Mouse (Mus musculus) stomach, postnatal 0 days (tissue): ENCODE data around the gene Snip1.

ENCODE experiments used
- CTCF ChIP-seq: IDR thresholded peaks from 2 replicates; pipeline ENCODE4 v1.5.1; 2016; ENCODE audit warnings: antibody characterized with exemption, low read depth, mild to moderate bottlenecking, moderate library complexity
- EP300 ChIP-seq: optimal IDR thresholded peaks from 2 replicates; pipeline ENCODE3; 2016; ENCODE audit warnings: antibody characterized with exemption

DNA sequence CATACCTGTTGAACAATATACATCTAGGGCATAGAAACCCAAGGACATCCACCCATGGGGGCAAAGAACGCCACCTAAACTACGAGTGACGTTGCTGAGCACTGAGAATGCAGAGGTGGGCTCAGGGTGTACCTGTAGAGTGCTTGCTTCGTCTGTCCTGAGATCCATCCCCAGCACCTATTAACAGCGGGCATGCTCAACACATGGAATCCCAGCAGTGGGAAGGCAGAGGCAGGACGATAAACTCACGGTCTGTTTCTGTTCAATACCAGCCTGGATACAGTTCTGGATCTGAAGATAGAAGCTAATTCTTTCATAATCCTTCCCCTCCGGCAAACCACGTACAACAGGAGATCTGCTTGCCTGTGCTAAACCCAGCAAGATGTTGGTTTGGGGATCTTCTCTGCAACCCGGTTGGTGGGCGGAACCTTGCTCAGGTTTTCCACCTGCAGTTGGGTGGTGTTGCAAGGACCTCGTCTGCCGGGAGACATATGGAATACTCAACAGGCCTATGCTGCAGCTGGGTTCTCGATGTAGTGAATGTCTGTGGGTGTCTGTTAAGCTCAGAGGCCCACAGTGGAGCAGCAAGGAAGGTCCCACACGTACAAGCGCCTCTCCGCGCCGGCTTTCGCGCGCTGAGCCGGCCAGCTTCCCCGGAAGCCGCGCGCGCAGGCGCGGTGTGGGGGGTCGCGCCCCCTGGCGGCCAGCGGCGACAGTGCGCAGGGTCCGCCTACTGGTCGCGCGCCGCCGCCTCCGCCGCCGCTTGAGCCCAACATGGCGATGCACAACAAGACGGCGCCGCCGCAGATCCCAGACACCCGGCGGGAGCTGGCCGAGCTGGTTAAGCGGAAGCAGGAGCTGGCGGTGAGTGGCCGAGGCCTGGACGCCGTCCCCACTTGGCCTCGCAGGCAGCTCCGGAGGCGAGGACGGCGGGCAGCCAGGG, 18.2 kb downstream of the Snip1 start, which contains the start of gene Meaf6:
- TF ChIP-seq EP300, result no peak
- TF ChIP-seq CTCF, result peak; percentile 76
